20 mouse cellular contexts compared by ENCODE assay signal in the genomic region with DNA sequence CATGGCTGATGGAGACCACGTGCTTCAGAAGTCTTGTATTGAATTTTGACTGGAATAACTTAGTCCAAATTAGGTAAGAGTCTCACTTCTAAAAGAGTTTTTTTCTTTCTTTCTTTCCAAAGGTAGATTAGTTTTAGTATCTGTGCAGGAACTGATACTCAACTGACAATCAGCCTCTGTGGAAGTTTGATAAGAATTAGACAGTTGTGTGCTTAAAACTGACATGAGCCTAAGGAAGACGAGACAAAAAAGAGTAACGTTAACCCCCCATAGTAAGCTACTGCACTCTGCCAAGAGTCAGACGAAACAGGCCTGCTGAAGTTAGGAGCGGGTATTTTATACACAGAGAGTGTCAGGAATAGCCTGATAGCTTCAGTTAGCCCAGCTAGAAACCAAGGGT.
"Had no signal": no experiment of that assay in that cellular context is flagged by ENCODE, and none has a peak within 500 bp of the region (broad histone marks: within the 10 kb centered on the region; RNA-seq: fewer than 3 reads in every experiment).

No protein-coding gene starts in this region.

- H3K9ac ChIP-seq: heart, embryonic 12.5 days; hindbrain, embryonic 12.5 days; hindbrain, embryonic 15.5 days; kidney, embryonic 15.5 days; limb, embryonic 13.5 days; limb, embryonic 15.5 days; liver, embryonic 15.5 days had no signal

- H3K27me3 ChIP-seq: heart, embryonic 12.5 days; kidney, embryonic 15.5 days; limb, embryonic 13.5 days; liver, embryonic 15.5 days had no signal

- H3K9me3 ChIP-seq: heart, embryonic 10.5 days; hindbrain, embryonic 12.5 days; hindbrain, embryonic 15.5 days; kidney, embryonic 15.5 days; limb, embryonic 13.5 days; limb, embryonic 15.5 days had no signal

- H3K4me3 ChIP-seq: gastrocnemius, adult 2 months; heart, embryonic 10.5 days; heart, embryonic 12.5 days; hindbrain, embryonic 10.5 days; hindbrain, embryonic 12.5 days; hindbrain, embryonic 15.5 days; kidney, embryonic 15.5 days; limb, embryonic 13.5 days; limb, embryonic 15.5 days; liver, embryonic 15.5 days had no signal

- H3K36me3 ChIP-seq: heart, embryonic 10.5 days; heart, embryonic 12.5 days; hindbrain, embryonic 10.5 days; hindbrain, embryonic 12.5 days; hindbrain, embryonic 15.5 days; kidney, embryonic 15.5 days; limb, embryonic 13.5 days; limb, embryonic 15.5 days; liver, embryonic 15.5 days had no signal

- H3K4me1 ChIP-seq: heart, embryonic 10.5 days; heart, embryonic 12.5 days; hindbrain, embryonic 10.5 days; hindbrain, embryonic 12.5 days; hindbrain, embryonic 15.5 days; kidney, embryonic 15.5 days; limb, embryonic 13.5 days; limb, embryonic 15.5 days; liver, embryonic 15.5 days had no signal

- ATAC-seq: hindbrain, postnatal 0 days had no signal

- H3K4me2 ChIP-seq: heart, embryonic 12.5 days; hindbrain, embryonic 12.5 days; hindbrain, embryonic 15.5 days; kidney, embryonic 15.5 days; limb, embryonic 13.5 days; limb, embryonic 15.5 days; liver, embryonic 15.5 days had no signal

- H3K27ac ChIP-seq: gastrocnemius, adult 2 months; heart, embryonic 10.5 days; hindbrain, embryonic 10.5 days; hindbrain, embryonic 12.5 days; hindbrain, embryonic 15.5 days; hindbrain, postnatal 0 days; kidney, embryonic 15.5 days; kidney, postnatal 0 days; limb, embryonic 13.5 days; limb, embryonic 15.5 days; liver, embryonic 15.5 days had no signal

- DNase-seq: gastrocnemius, adult 2 months; gastrocnemius, postnatal 10 days; gastrocnemius, postnatal 25 days; heart, adult 18-20 months; heart, postnatal 10 days; heart, postnatal 4 days; layer of hippocampus, adult 9-11 months; layer of hippocampus, postnatal 36 days; left cerebral cortex, postnatal 4 days had no signal
